Mouse (Mus musculus): Measurements from ENCODE around the gene Cnr1. TPM values are rescaled to one million over a fixed set of nuclear protein-coding genes. Genes with fewer than 3 reads are reported as not detected.

The Cnr1 gene
- polyA plus RNA-seq, 1 experiment: 0.08 TPM

- H3K36me3 ChIP-seq (ENCODE audit: control insufficient read depth, insufficient read depth, low read length): no peaks in the 10 kb centered on the region
- no peak for DNase-seq
- H3K27me3 ChIP-seq (ENCODE audit: control insufficient read depth, insufficient read depth, low read length): no peaks in the 10 kb centered on the region; the same call in 1 of the 2 replicates
- WGBS: 95% methylated on average over 7 of the region's 7 CpGs
- TF ChIP-seq CTCF (IDR thresholded peaks at IDR 0.05; ENCODE audit: borderline replicate concordance, control insufficient read depth, extremely low read depth, insufficient read depth, low read length, poor library complexity) (no peak), POLR2A (IDR thresholded peaks at IDR 0.05; ENCODE audit: control insufficient read depth, extremely low read depth, insufficient read depth, low read length, poor library complexity) (no peak)
- H3K4me3 ChIP-seq (ENCODE audit: control insufficient read depth, insufficient read depth, low read length): no peak overlapping the region
- 0 out of 2 replicates have a peak, but pooled peaks cover 3% of the 10 kb centered on the region for H3K4me1 ChIP-seq (replicated peaks; ENCODE audit: control insufficient read depth, insufficient read depth, low read length)
- H3K27ac ChIP-seq (ENCODE audit: control insufficient read depth, insufficient read depth, low read length): no peak overlapping the region
These were observed 2.4 kb downstream of the Cnr1 start for GRCm38 (mm10) chr4:33926730-33927263.

- Histone ChIP-seq H3K27ac (ENCODE audit: control insufficient read depth, insufficient read depth, low read length) (no peak overlapping the region), H3K36me3 (ENCODE audit: control insufficient read depth, insufficient read depth, low read length) (no peaks in the 10 kb centered on the region), H3K27me3 (ENCODE audit: control insufficient read depth, insufficient read depth, low read length) (no peaks in the 10 kb centered on the region; the same call in 1 of the 2 replicates), H3K4me3 (ENCODE audit: control insufficient read depth, insufficient read depth, low read length) (no peak overlapping the region), H3K4me1 (replicated peaks; ENCODE audit: control insufficient read depth, insufficient read depth, low read length) (0 out of 2 replicates have a peak, but pooled peaks cover 3% of the 10 kb centered on the region)
- 94% methylated on average over 3 of the region's 3 CpGs for WGBS
- no peak for TF ChIP-seq POLR2A (IDR thresholded peaks at IDR 0.05; ENCODE audit: control insufficient read depth, extremely low read depth, insufficient read depth, low read length, poor library complexity)
- TF ChIP-seq CTCF (IDR thresholded peaks at IDR 0.05; ENCODE audit: borderline replicate concordance, control insufficient read depth, extremely low read depth, insufficient read depth, low read length, poor library complexity): no peak
- DNase-seq: no peak
These were observed 3.3 kb downstream of the Cnr1 start for GRCm38 (mm10) chr4:33927644-33928043.

DNA sequence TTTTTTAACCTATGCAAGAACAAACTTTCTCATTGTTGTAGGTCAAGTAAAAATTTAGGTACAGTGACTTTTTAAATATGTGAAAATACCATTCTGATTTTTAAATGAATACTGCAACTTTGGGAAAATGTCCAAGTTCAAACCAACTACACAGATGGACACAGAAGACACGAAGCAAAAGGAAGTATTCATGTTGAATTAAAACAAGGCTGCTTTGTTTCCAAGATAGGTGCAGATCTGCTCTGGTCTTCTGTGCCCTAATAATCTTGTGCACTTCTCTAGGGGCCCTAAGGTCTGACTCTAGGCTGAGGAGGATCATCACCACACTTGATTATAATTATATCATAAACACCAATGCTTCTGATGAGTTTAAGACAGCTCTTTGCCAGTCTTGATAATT, 4.1 kb downstream of the Cnr1 start:
- H3K36me3 ChIP-seq (ENCODE audit: control insufficient read depth, insufficient read depth, low read length): no peaks in the 10 kb centered on the region
- H3K27ac ChIP-seq (ENCODE audit: control insufficient read depth, insufficient read depth, low read length): no peak overlapping the region
- H3K27me3 ChIP-seq (ENCODE audit: control insufficient read depth, insufficient read depth, low read length): no peaks in the 10 kb centered on the region; the same call in 1 of the 2 replicates
- H3K4me1 ChIP-seq (replicated peaks; ENCODE audit: control insufficient read depth, insufficient read depth, low read length): 0 out of 2 replicates have a peak, but pooled peaks cover 3% of the 10 kb centered on the region
- H3K4me3 ChIP-seq (ENCODE audit: control insufficient read depth, insufficient read depth, low read length): no peak overlapping the region
- 61% methylated on average over 1 of the region's 1 CpGs for WGBS
- no peak for DNase-seq
- TF ChIP-seq POLR2A (IDR thresholded peaks at IDR 0.05; ENCODE audit: control insufficient read depth, extremely low read depth, insufficient read depth, low read length, poor library complexity) (no peak), CTCF (IDR thresholded peaks at IDR 0.05; ENCODE audit: borderline replicate concordance, control insufficient read depth, extremely low read depth, insufficient read depth, low read length, poor library complexity) (no peak)

GRCm38 (mm10) chr4:33931347-33931746, 7.0 kb downstream of the Cnr1 start:
- no peak overlapping the region for H3K27ac ChIP-seq (ENCODE audit: control insufficient read depth, insufficient read depth, low read length)
- 86% methylated on average over 8 of the region's 8 CpGs for WGBS
- TF ChIP-seq CTCF (IDR thresholded peaks at IDR 0.05; ENCODE audit: borderline replicate concordance, control insufficient read depth, extremely low read depth, insufficient read depth, low read length, poor library complexity) (no peak), POLR2A (IDR thresholded peaks at IDR 0.05; ENCODE audit: control insufficient read depth, extremely low read depth, insufficient read depth, low read length, poor library complexity) (no peak)
- H3K4me1 ChIP-seq (replicated peaks; ENCODE audit: control insufficient read depth, insufficient read depth, low read length): no peaks in the 10 kb centered on the region
- no peaks in the 10 kb centered on the region for H3K27me3 ChIP-seq (ENCODE audit: control insufficient read depth, insufficient read depth, low read length)
- no peak for DNase-seq
- no peaks in the 10 kb centered on the region for H3K36me3 ChIP-seq (ENCODE audit: control insufficient read depth, insufficient read depth, low read length)
- H3K4me3 ChIP-seq (ENCODE audit: control insufficient read depth, insufficient read depth, low read length): no peak overlapping the region

DNA sequence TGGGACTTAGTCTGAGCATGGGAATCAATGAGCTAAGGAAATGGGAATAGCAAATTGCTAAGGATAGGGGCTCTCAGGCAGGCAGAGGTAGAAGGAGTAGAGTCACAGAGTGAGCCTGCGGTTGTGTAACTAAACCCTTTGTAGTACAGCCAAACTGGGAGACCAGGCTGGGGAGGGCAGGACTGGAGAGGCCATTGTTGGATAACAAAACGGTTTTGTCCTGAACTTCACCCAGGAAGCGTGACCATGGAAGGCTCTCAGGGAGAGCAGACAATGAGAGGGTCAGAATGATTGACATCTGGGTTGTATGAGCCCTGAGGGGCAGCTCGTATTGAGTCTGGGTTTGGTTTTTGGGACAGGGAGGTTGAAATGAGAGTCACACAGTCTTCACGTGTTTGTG, 17.2 kb downstream of the Cnr1 start:
- H3K27ac ChIP-seq (ENCODE audit: control insufficient read depth, insufficient read depth, low read length): no peak overlapping the region
- 92% methylated on average over 5 of the region's 5 CpGs for WGBS
- H3K4me1 ChIP-seq (replicated peaks; ENCODE audit: control insufficient read depth, insufficient read depth, low read length): no peaks in the 10 kb centered on the region
- DNase-seq: no peak
- no peak overlapping the region for H3K4me3 ChIP-seq (ENCODE audit: control insufficient read depth, insufficient read depth, low read length)
- H3K36me3 ChIP-seq (ENCODE audit: control insufficient read depth, insufficient read depth, low read length): no peaks in the 10 kb centered on the region
- TF ChIP-seq POLR2A (IDR thresholded peaks at IDR 0.05; ENCODE audit: control insufficient read depth, extremely low read depth, insufficient read depth, low read length, poor library complexity): no peak
- no peak for TF ChIP-seq CTCF (IDR thresholded peaks at IDR 0.05; ENCODE audit: borderline replicate concordance, control insufficient read depth, extremely low read depth, insufficient read depth, low read length, poor library complexity)
- H3K27me3 ChIP-seq (ENCODE audit: control insufficient read depth, insufficient read depth, low read length): no peaks in the 10 kb centered on the region

- H3K4me3 ChIP-seq (ENCODE audit: control insufficient read depth, insufficient read depth, low read length): no peak overlapping the region
- no peaks in the 10 kb centered on the region for H3K36me3 ChIP-seq (ENCODE audit: control insufficient read depth, insufficient read depth, low read length)
- no peaks in the 10 kb centered on the region for H3K4me1 ChIP-seq (replicated peaks; ENCODE audit: control insufficient read depth, insufficient read depth, low read length)
- DNase-seq: no peak
- TF ChIP-seq POLR2A (IDR thresholded peaks at IDR 0.05; ENCODE audit: control insufficient read depth, extremely low read depth, insufficient read depth, low read length, poor library complexity) (no peak), CTCF (IDR thresholded peaks at IDR 0.05; ENCODE audit: borderline replicate concordance, control insufficient read depth, extremely low read depth, insufficient read depth, low read length, poor library complexity) (no peak)
- no peak overlapping the region for H3K27ac ChIP-seq (ENCODE audit: control insufficient read depth, insufficient read depth, low read length)
- 96% methylated on average over 13 of the region's 13 CpGs for WGBS
- no peaks in the 10 kb centered on the region for H3K27me3 ChIP-seq (ENCODE audit: control insufficient read depth, insufficient read depth, low read length)
These were observed 19.5 kb downstream of the Cnr1 start for GRCm38 (mm10) chr4:33943936-33944335.

GRCm38 (mm10) chr4:33945742-33946141, 21.3 kb downstream of the Cnr1 start:
- Histone ChIP-seq H3K27me3 (ENCODE audit: control insufficient read depth, insufficient read depth, low read length) (no peaks in the 10 kb centered on the region), H3K27ac (ENCODE audit: control insufficient read depth, insufficient read depth, low read length) (no peak overlapping the region), H3K4me3 (ENCODE audit: control insufficient read depth, insufficient read depth, low read length) (no peak overlapping the region), H3K36me3 (ENCODE audit: control insufficient read depth, insufficient read depth, low read length) (no peaks in the 10 kb centered on the region), H3K4me1 (replicated peaks; ENCODE audit: control insufficient read depth, insufficient read depth, low read length) (no peaks in the 10 kb centered on the region)
- WGBS: 70% methylated on average over 2 of the region's 2 CpGs
- TF ChIP-seq POLR2A (IDR thresholded peaks at IDR 0.05; ENCODE audit: control insufficient read depth, extremely low read depth, insufficient read depth, low read length, poor library complexity) (no peak), CTCF (IDR thresholded peaks at IDR 0.05; ENCODE audit: borderline replicate concordance, control insufficient read depth, extremely low read depth, insufficient read depth, low read length, poor library complexity) (no peak)
- DNase-seq: no peak

Data from thymus, adult 2 months (tissue).